Mouse (Mus musculus): ENCODE data around the gene Tbx21. TPM values are rescaled to one million over a fixed set of nuclear protein-coding genes. Genes with fewer than 3 reads are reported as not detected.

Tbx21 gene
- polyA plus RNA-seq, 2 experiments: 0.02 TPM; not detected in 1

DNA sequence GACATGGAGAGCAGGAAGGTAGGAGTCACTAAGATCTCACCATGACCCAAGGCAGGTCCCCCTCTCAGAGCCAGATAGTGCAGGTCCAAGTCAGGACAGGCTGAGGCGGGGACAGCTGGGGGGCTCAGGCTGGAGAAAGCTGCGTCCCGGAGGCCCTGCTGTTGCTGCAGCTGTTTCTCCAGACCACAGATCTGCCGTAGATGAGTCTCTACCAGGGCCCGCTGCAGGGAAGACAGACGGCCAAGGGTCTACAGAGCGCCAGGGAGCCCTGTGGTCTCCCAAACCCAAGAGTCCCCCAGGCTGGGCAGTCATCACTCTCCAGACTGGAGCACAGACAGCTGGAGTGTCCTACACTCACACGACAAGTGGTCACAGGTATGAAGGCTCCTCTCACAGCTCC is 32.2 kb upstream of the Tbx21 start:
- Histone ChIP-seq H3K27me3 (ENCODE audit: control insufficient read depth, insufficient read depth, low read length) (peaks cover 34% of the 10 kb centered on the region), H3K4me2 (ENCODE audit: low read depth) (no peak overlapping the region), H3K4me1 (replicated peaks; ENCODE audit: control insufficient read depth in 2 of 2, insufficient read depth in 2 of 2, low read length in 1 of 2) (peaks cover 0 to 2% of the 10 kb centered on the region in 2 experiments; a peak in 1 of 4 replicates), H3K27ac (no peak overlapping the region), H3K4me3 (ENCODE audit: insufficient read depth in 1 of 2, low read depth in 2 of 2, low read length in 2 of 2) (no peak overlapping the region), H3K9me3 (ENCODE audit: control insufficient read depth, low read length) (no peaks in the 10 kb centered on the region), H3K9ac (replicated peaks) (no peak overlapping the region), H3K36me3 (replicated peaks; ENCODE audit: control insufficient read depth, insufficient read depth, low read depth) (no peaks in the 10 kb centered on the region)
- no peak for TF ChIP-seq EP300 (IDR thresholded peaks at IDR 0.05; ENCODE audit: low read depth)
- no peak for TF ChIP-seq CTCF (IDR thresholded peaks at IDR 0.05; ENCODE audit: low read depth)
- no peak for DNase-seq (ENCODE audit: low read depth in 3 of 3, low spot score in 3 of 3)
- no peak for ATAC-seq (ENCODE audit: insufficient read depth)
- WGBS (ENCODE audit: insufficient replicate concordance): 57% methylated on average over 8 of the region's 8 CpGs

GRCm38 (mm10) chr11:97146724-97147123 is 31.6 kb upstream of the Tbx21 start:
- no peak for ATAC-seq (ENCODE audit: insufficient read depth)
- Histone ChIP-seq H3K27me3 (ENCODE audit: control insufficient read depth, insufficient read depth, low read length) (peaks cover 28% of the 10 kb centered on the region), H3K9ac (replicated peaks) (no peak overlapping the region), H3K4me2 (ENCODE audit: low read depth) (no peak overlapping the region), H3K27ac (no peak overlapping the region), H3K9me3 (ENCODE audit: control insufficient read depth, low read length) (no peaks in the 10 kb centered on the region), H3K4me1 (replicated peaks; ENCODE audit: control insufficient read depth in 2 of 2, insufficient read depth in 2 of 2, low read length in 1 of 2) (peaks cover 0 to 2% of the 10 kb centered on the region in 2 experiments; a peak in 1 of 4 replicates), H3K36me3 (replicated peaks; ENCODE audit: control insufficient read depth, insufficient read depth, low read depth) (no peaks in the 10 kb centered on the region), H3K4me3 (ENCODE audit: insufficient read depth in 1 of 2, low read depth in 2 of 2, low read length in 2 of 2) (no peak overlapping the region)
- TF ChIP-seq CTCF (IDR thresholded peaks at IDR 0.05; ENCODE audit: low read depth) (peak; percentile 91), EP300 (IDR thresholded peaks at IDR 0.05; ENCODE audit: low read depth) (no peak)
- WGBS (ENCODE audit: insufficient replicate concordance): 15% methylated on average over 8 of the region's 8 CpGs
- DNase-seq (ENCODE audit: low read depth in 3 of 3, low spot score in 3 of 3): peak; percentile 26 to 38 (median 29)

DNA sequence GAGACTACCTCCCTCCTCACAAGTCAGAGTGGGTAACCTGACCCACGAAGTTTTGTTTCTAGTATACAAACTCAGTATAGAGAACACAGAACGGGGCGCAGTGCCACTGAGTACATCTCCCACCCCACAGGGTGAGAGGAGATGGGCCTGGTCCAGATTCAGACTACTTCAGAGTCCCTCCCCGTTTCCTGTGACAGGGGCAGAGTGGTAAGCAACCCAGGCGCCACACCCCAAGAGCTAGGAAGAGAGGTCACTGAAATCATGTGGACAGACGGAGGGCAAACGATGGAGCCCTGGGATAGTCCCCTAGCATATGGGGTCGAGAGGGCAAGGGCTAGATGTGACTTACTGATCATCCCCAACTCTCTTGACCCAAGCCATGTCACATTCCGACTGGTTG is 30.8 kb upstream of the Tbx21 start:
- DNase-seq (ENCODE audit: low read depth in 3 of 3, low spot score in 3 of 3): no peak
- TF ChIP-seq EP300 (IDR thresholded peaks at IDR 0.05; ENCODE audit: low read depth) (no peak), CTCF (IDR thresholded peaks at IDR 0.05; ENCODE audit: low read depth) (no peak)
- no peak for ATAC-seq (ENCODE audit: insufficient read depth)
- no peak overlapping the region for H3K4me2 ChIP-seq (ENCODE audit: low read depth)
- H3K9me3 ChIP-seq (ENCODE audit: control insufficient read depth, low read length): no peaks in the 10 kb centered on the region
- peaks cover 0 to 2% of the 10 kb centered on the region in 2 experiments; a peak in 1 of 4 replicates for H3K4me1 ChIP-seq (replicated peaks; ENCODE audit: control insufficient read depth in 2 of 2, insufficient read depth in 2 of 2, low read length in 1 of 2)
- 69% methylated on average over 9 of the region's 9 CpGs for WGBS (ENCODE audit: insufficient replicate concordance)
- H3K27me3 ChIP-seq (ENCODE audit: control insufficient read depth, insufficient read depth, low read length): peaks cover 20% of the 10 kb centered on the region
- no peaks in the 10 kb centered on the region for H3K36me3 ChIP-seq (replicated peaks; ENCODE audit: control insufficient read depth, insufficient read depth, low read depth)
- H3K27ac ChIP-seq: no peak overlapping the region
- no peak overlapping the region for H3K4me3 ChIP-seq (ENCODE audit: insufficient read depth in 1 of 2, low read depth in 2 of 2, low read length in 2 of 2)
- H3K9ac ChIP-seq (replicated peaks): no peak overlapping the region

DNA sequence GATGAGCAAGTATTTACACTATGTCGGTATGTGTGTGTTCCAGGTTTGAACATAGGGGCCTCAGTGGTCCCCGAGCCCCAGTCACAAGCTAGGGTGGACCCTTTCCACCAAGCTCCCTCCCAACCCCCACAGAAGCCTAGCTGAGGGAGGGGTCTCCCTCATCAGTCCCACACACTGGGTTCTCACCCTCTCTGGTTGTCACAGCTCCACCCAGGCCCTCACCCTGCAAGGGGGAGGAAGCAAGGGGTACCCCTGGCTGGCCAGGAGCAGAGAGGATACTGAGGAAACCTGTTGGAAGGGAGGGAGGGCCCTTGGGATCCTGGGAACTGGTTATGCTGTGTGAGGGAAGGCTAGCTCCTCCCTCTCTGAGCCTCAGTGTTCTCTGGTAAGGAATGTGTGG is 30.2 kb upstream of the Tbx21 start:
- H3K4me2 ChIP-seq (ENCODE audit: low read depth): no peak overlapping the region
- DNase-seq (ENCODE audit: low read depth in 3 of 3, low spot score in 3 of 3): no peak
- 62% methylated on average over 2 of the region's 2 CpGs for WGBS (ENCODE audit: insufficient replicate concordance)
- TF ChIP-seq EP300 (IDR thresholded peaks at IDR 0.05; ENCODE audit: low read depth) (no peak), CTCF (IDR thresholded peaks at IDR 0.05; ENCODE audit: low read depth) (no peak)
- H3K27ac ChIP-seq: no peak overlapping the region
- no peaks in the 10 kb centered on the region for H3K9me3 ChIP-seq (ENCODE audit: control insufficient read depth, low read length)
- no peak overlapping the region for H3K4me3 ChIP-seq (ENCODE audit: insufficient read depth in 1 of 2, low read depth in 2 of 2, low read length in 2 of 2)
- H3K4me1 ChIP-seq (replicated peaks; ENCODE audit: control insufficient read depth in 2 of 2, insufficient read depth in 2 of 2, low read length in 1 of 2): peaks cover 0 to 2% of the 10 kb centered on the region in 2 experiments; a peak in 1 of 4 replicates
- H3K9ac ChIP-seq (replicated peaks): no peak overlapping the region
- ATAC-seq (ENCODE audit: insufficient read depth): no peak
- no peaks in the 10 kb centered on the region for H3K36me3 ChIP-seq (replicated peaks; ENCODE audit: control insufficient read depth, insufficient read depth, low read depth)
- peaks cover 14% of the 10 kb centered on the region for H3K27me3 ChIP-seq (ENCODE audit: control insufficient read depth, insufficient read depth, low read length)

GRCm38 (mm10) chr11:97143196-97143900 is 28.2 kb upstream of the Tbx21 start:
- peaks cover 0 to 2% of the 10 kb centered on the region in 2 experiments; a peak in 1 of 4 replicates for H3K4me1 ChIP-seq (replicated peaks; ENCODE audit: control insufficient read depth in 2 of 2, insufficient read depth in 2 of 2, low read length in 1 of 2)
- H3K36me3 ChIP-seq (replicated peaks; ENCODE audit: control insufficient read depth, insufficient read depth, low read depth): no peaks in the 10 kb centered on the region
- H3K9ac ChIP-seq (replicated peaks): no peak overlapping the region
- H3K9me3 ChIP-seq (ENCODE audit: control insufficient read depth, low read length): no peaks in the 10 kb centered on the region
- TF ChIP-seq EP300 (IDR thresholded peaks at IDR 0.05; ENCODE audit: low read depth) (no peak), CTCF (IDR thresholded peaks at IDR 0.05; ENCODE audit: low read depth) (no peak)
- H3K27me3 ChIP-seq (ENCODE audit: control insufficient read depth, insufficient read depth, low read length): no peaks in the 10 kb centered on the region; the same call in 1 of the 2 replicates
- H3K4me3 ChIP-seq (ENCODE audit: insufficient read depth in 1 of 2, low read depth in 2 of 2, low read length in 2 of 2): no peak overlapping the region
- H3K4me2 ChIP-seq (ENCODE audit: low read depth): no peak overlapping the region
- WGBS (ENCODE audit: insufficient replicate concordance): 42% methylated on average over 9 of the region's 9 CpGs
- ATAC-seq (ENCODE audit: insufficient read depth) (no peak), DNase-seq (ENCODE audit: low read depth in 3 of 3, low spot score in 3 of 3) (no peak)
- H3K27ac ChIP-seq: no peak overlapping the region

Measured in liver, embryonic 14.5 days (tissue).